Mouse (Mus musculus): Measurements from ENCODE around the gene Dync1i1. TPM values are rescaled to one million over a fixed set of nuclear protein-coding genes. Genes with fewer than 3 reads are reported as not detected.

The Dync1i1 gene
- total and polyA plus RNA-seq, 3 experiments = not detected

DNA sequence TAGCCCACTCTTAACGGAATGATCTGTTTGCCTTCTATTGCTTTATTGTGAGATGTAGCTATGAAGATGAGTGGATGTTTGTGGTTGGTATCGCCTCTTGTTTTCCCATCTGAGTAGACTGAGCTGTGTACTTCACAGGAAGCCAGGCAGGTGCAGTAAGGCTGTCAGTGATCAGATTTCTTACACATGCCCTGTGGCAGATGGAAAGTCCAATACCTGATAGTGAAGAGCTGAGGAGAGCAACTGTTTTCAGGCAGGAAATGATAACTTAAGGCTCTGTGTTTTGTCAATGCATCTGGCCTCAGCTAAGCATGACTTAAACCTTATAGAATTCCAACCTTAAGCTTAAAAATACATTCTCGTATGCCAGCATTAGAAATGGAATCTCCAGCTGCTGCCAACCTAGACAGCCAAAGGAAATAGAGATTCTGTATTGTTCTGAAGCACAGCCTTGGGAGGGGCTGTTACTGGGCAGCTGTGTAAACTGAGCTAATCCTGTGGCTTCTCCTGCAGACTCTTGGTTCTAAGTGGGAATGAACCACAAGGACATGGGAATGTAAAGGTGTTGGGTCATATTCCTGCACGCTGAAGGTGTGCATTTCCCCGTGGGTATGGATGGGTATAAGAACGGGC lies 24.8 kb downstream of the Dync1i1 start:
- H3K4me3 ChIP-seq (ENCODE audit: control insufficient read depth in 1 of 2, insufficient read depth in 1 of 2, low read depth in 2 of 2, low read length in 2 of 2) = no peak overlapping the region
- DNase-seq (ENCODE audit: low read depth, low spot score) = no peak
- no peaks in the 10 kb centered on the region for H3K9me3 ChIP-seq (replicated peaks; ENCODE audit: insufficient read depth, low read length)
- H3K27me3 ChIP-seq (ENCODE audit: control insufficient read depth in 1 of 2, insufficient read depth in 2 of 2, low read length in 2 of 2) = no peaks in the 10 kb centered on the region
- no peaks in the 10 kb centered on the region for H3K4me1 ChIP-seq (ENCODE audit: control insufficient read depth in 1 of 2, insufficient read depth in 2 of 2, low read length in 2 of 2)
- H3K79me2 ChIP-seq (ENCODE audit: control insufficient read depth, insufficient read depth, low read length, poor library complexity) = no peaks in the 10 kb centered on the region
- TF ChIP-seq ZMIZ1 (IDR thresholded peaks at IDR 0.05; ENCODE audit: low read depth, low read length) = no peak
- TF ChIP-seq NRF1 (IDR thresholded peaks at IDR 0.05; ENCODE audit: insufficient read depth, low read depth, low read length, poor library complexity, severe bottlenecking) = no peak
- TF ChIP-seq KAT2A (conservative IDR thresholded peaks at IDR 0.05; ENCODE audit: low read depth, low read length) = no peak
- no peak for TF ChIP-seq TCF12 (IDR thresholded peaks at IDR 0.05; ENCODE audit: low read depth, low read length)
- TF ChIP-seq CHD2 (IDR thresholded peaks at IDR 0.05; ENCODE audit: low read length) = no peak
- no peak for TF ChIP-seq BHLHE40 (IDR thresholded peaks at IDR 0.05; ENCODE audit: borderline replicate concordance, low read depth, low read length)
- TF ChIP-seq USF2 (IDR thresholded peaks at IDR 0.05; ENCODE audit: borderline replicate concordance in 1 of 2, insufficient read depth in 1 of 2, low read depth in 1 of 2, low read length in 2 of 2) = no peak
- TF ChIP-seq MEF2A (IDR thresholded peaks at IDR 0.05; ENCODE audit: extremely low read depth, insufficient replicate concordance, low read depth, low read length, poor library complexity, severe bottlenecking) = no peak
- no peak overlapping the region for H3K9ac ChIP-seq (ENCODE audit: control insufficient read depth, low read depth, low read length, poor library complexity, severe bottlenecking)
- H3K36me3 ChIP-seq (ENCODE audit: control insufficient read depth in 1 of 2, insufficient read depth in 2 of 2, low read length in 2 of 2) = no peaks in the 10 kb centered on the region
- H3K27ac ChIP-seq (ENCODE audit: control insufficient read depth, low read depth, low read length) = no peak overlapping the region

DNA sequence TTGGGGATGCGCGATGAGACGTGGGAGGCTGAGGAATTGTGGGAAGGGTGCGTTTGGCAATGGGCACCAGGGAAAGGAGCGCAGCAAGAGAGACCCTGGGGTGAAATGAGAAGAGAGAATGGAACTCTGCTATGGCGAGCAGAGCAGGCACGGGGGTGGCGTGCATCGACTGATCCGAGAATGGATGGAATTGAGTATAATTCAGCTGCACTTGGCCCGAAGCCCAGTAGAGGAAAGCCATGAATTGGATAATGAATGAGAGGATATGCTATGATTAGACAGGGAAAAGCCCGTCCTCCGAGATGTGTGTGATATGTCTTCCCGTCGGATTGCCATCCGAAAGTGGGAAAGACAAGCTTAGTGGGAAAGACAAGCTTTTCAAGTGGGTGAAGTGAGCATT lies 26.7 kb downstream of the Dync1i1 start:
- H3K27ac ChIP-seq (ENCODE audit: control insufficient read depth, low read depth, low read length) = no peak overlapping the region
- no peaks in the 10 kb centered on the region for H3K36me3 ChIP-seq (ENCODE audit: control insufficient read depth in 1 of 2, insufficient read depth in 2 of 2, low read length in 2 of 2)
- H3K4me3 ChIP-seq (ENCODE audit: control insufficient read depth in 1 of 2, insufficient read depth in 1 of 2, low read depth in 2 of 2, low read length in 2 of 2) = no peak overlapping the region
- H3K9ac ChIP-seq (ENCODE audit: control insufficient read depth, low read depth, low read length, poor library complexity, severe bottlenecking) = no peak overlapping the region
- no peaks in the 10 kb centered on the region for H3K27me3 ChIP-seq (ENCODE audit: control insufficient read depth in 1 of 2, insufficient read depth in 2 of 2, low read length in 2 of 2)
- H3K4me1 ChIP-seq (ENCODE audit: control insufficient read depth in 1 of 2, insufficient read depth in 2 of 2, low read length in 2 of 2) = no peaks in the 10 kb centered on the region
- H3K79me2 ChIP-seq (ENCODE audit: control insufficient read depth, insufficient read depth, low read length, poor library complexity) = no peaks in the 10 kb centered on the region
- DNase-seq (ENCODE audit: low read depth, low spot score) = no peak
- TF ChIP-seq KAT2A (conservative IDR thresholded peaks at IDR 0.05; ENCODE audit: low read depth, low read length) = no peak
- TF ChIP-seq ETS1 (IDR thresholded peaks at IDR 0.05; ENCODE audit: low read depth, low read length) = no peak
- TF ChIP-seq ZMIZ1 (IDR thresholded peaks at IDR 0.05; ENCODE audit: low read depth, low read length) = no peak
- TF ChIP-seq RCOR1 (IDR thresholded peaks at IDR 0.05; ENCODE audit: low read depth, low read length) = no peak
- no peak for TF ChIP-seq MXI1 (IDR thresholded peaks at IDR 0.05; ENCODE audit: low read depth, low read length)
- TF ChIP-seq TBP (IDR thresholded peaks at IDR 0.05; ENCODE audit: low read depth, low read length) = no peak
- TF ChIP-seq TAL1 (IDR thresholded peaks at IDR 0.05; ENCODE audit: low read length) = no peak
- no peak for TF ChIP-seq SMC3 (IDR thresholded peaks at IDR 0.05; ENCODE audit: low read depth, low read length)
- TF ChIP-seq EP300 (IDR thresholded peaks at IDR 0.05; ENCODE audit: low read depth in 1 of 2, low read length in 2 of 2) = no peak
- TF ChIP-seq SIN3A (IDR thresholded peaks at IDR 0.05; ENCODE audit: low read length) = no peak
- no peak for TF ChIP-seq BHLHE40 (IDR thresholded peaks at IDR 0.05; ENCODE audit: borderline replicate concordance, low read depth, low read length)
- TF ChIP-seq TCF12 (IDR thresholded peaks at IDR 0.05; ENCODE audit: low read depth, low read length) = no peak
- no peak for TF ChIP-seq HCFC1 (IDR thresholded peaks at IDR 0.05; ENCODE audit: low read depth, low read length)
- no peak for TF ChIP-seq NELFE (IDR thresholded peaks at IDR 0.05; ENCODE audit: low read depth, low read length)
- TF ChIP-seq JUND (IDR thresholded peaks at IDR 0.05; ENCODE audit: low read depth, low read length) = no peak
- no peak for TF ChIP-seq ZNF384 (IDR thresholded peaks at IDR 0.05; ENCODE audit: low read depth, low read length)
- TF ChIP-seq ELF1 (IDR thresholded peaks at IDR 0.05; ENCODE audit: low read depth, low read length) = no peak
- no peak for TF ChIP-seq GABPA (IDR thresholded peaks at IDR 0.05; ENCODE audit: low read depth, low read length)
- TF ChIP-seq E2F4 (IDR thresholded peaks at IDR 0.05; ENCODE audit: borderline replicate concordance, low read depth, low read length) = no peak
- no peak for TF ChIP-seq USF1 (IDR thresholded peaks at IDR 0.05; ENCODE audit: low read depth, low read length)
- H3K9me3 ChIP-seq (replicated peaks; ENCODE audit: insufficient read depth, low read length) = no peaks in the 10 kb centered on the region
